Mouse (Mus musculus) embryo, embryonic 9.5 days (tissue): ENCODE measurements around the gene Cdhr2.
A peak's percentile ranks its signal among the peaks of the same experiment; 100 is the strongest.

Experiments used
- DNase-seq: peaks from one replicate; pipeline ENCODE4 v3.0.0-alpha.2; 2017; ENCODE audit errors: extremely low spot score

Gene Cdhr2

GRCm38 (mm10) chr13:54752656-54753055 lies 51.4 kb downstream of the Cdhr2 start:
- no peak for DNase-seq

- no peak for DNase-seq
Measured at GRCm38 (mm10) chr13:54753733-54754132, 52.5 kb downstream of the Cdhr2 start.

GRCm38 (mm10) chr13:54754169-54755080 lies 53.2 kb downstream of the Cdhr2 start:
- no peak for DNase-seq

- DNase-seq: no peak
Measured at GRCm38 (mm10) chr13:54755201-54755830, 54.1 kb downstream of the Cdhr2 start.

GRCm38 (mm10) chr13:54756156-54756712 lies 55.0 kb downstream of the Cdhr2 start:
- no peak for DNase-seq

GRCm38 (mm10) chr13:54757093-54757830 lies 56.0 kb downstream of the Cdhr2 start:
- no peak for DNase-seq

- DNase-seq: peak; percentile 94
Measured at GRCm38 (mm10) chr13:54758045-54758755, 56.9 kb downstream of the Cdhr2 start.

GRCm38 (mm10) chr13:54758756-54759470 lies 57.7 kb downstream of the Cdhr2 start:
- DNase-seq: peak; percentile 7

GRCm38 (mm10) chr13:54759496-54759895 lies 58.2 kb downstream of the Cdhr2 start:
- peak; percentile 14 for DNase-seq

GRCm38 (mm10) chr13:54760164-54760795 lies 59.0 kb downstream of the Cdhr2 start:
- peak; percentile 6 for DNase-seq

- no peak for DNase-seq
Measured at GRCm38 (mm10) chr13:54760906-54761305, 59.6 kb downstream of the Cdhr2 start.

GRCm38 (mm10) chr13:54765281-54766191 lies 64.3 kb downstream of the Cdhr2 start:
- peak; percentile 6 for DNase-seq

- peak; percentile 67 for DNase-seq
Measured at GRCm38 (mm10) chr13:54766192-54766768, 65.0 kb downstream of the Cdhr2 start, which contains the start of gene Sncb. Sncb (minus strand) TSS chr13:54766595.

- DNase-seq: no peak
Measured at GRCm38 (mm10) chr13:54767012-54767411, 65.8 kb downstream of the Cdhr2 start.

- DNase-seq: no peak
Measured at GRCm38 (mm10) chr13:54780592-54780991, 79.3 kb downstream of the Cdhr2 start.

GRCm38 (mm10) chr13:54781086-54781485 lies 79.8 kb downstream of the Cdhr2 start:
- DNase-seq: no peak

- DNase-seq: no peak
Measured at GRCm38 (mm10) chr13:54783235-54783634, 82.0 kb downstream of the Cdhr2 start.

- no peak for DNase-seq
Measured at GRCm38 (mm10) chr13:54783698-54784097, 82.4 kb downstream of the Cdhr2 start, which contains the start of gene Eif4e1b. Eif4e1b (plus strand) TSS chr13:54783998.
